Mouse (Mus musculus): ENCODE results near the gene Zfp653.

DNA sequence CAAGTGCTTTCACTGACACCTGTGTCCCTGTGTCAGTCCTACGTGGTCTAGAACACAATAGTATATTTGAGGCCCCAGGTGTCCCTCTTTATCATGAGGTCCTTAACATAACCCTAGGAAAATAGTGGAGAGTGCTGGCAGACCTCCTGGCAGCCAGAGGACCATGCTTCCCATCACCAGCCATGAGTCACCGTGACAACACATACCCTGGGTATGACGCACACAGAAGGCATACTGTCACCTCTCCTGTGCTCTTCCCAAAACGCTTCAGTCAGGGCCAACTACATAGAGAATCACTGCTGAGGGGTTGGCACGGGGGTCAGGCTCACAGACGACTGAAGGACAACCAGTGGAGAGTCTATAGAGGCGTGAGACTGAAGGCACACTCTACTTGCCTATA lies 18.8 kb upstream of the Zfp653 start:
- TF ChIP-seq CTCF (IDR thresholded peaks at IDR 0.05; ENCODE audit: borderline replicate concordance, control insufficient read depth, extremely low read depth, insufficient read depth, low read length, poor library complexity) (no peak), POLR2A (IDR thresholded peaks at IDR 0.05; ENCODE audit: control insufficient read depth, extremely low read depth, insufficient read depth, low read length, poor library complexity) (no peak)

Measured in thymus, adult 2 months (tissue).